Mouse (Mus musculus) central nervous system, embryonic 11.5 days (tissue): Measurements from ENCODE around the gene Il19. TPM values are rescaled to one million over a fixed set of nuclear protein-coding genes. Genes with fewer than 3 reads are reported as not detected.

Experiments
- polyA plus RNA-seq: library from polyadenylated mRNA; depleted of rRNA; stranded (reverse); fragments of >200 nt; gene quantifications from 2 replicates; pipeline ENCODE4 v1.2.3, GENCODE M21; 2012; rRNA removed

Gene Il19
- 0.07 and 0.10 TPM in 2 replicates for polyA plus RNA-seq

DNA sequence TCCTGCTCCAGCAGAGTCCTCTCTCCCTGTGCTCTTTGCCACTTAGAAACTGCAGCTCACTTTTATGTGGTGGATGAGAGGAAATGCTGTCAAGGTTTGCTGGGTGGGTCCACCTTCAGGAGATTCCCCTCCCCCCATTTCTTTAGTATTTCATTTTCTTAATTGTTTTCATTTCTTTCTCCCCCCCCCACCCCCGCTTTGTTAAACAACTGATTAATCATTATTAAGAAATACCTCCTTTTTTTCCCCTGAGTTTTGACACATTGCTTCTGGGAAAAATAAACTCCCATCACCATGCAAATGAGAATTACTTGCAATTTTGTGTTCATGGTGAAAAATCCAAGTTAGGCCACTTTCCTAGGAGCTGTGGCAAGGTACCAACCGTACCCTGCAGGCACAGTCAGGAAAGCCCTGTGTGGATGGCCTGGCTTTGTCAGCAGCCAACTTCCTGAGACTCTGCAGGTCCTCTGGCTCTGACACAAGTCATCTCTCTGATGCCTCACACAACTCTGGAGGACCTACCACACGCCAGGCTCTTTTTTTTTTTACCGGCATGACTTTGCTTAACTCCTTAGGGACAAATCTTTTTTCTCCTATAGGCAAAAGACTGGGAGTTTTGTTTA, at the start of gene Il19:
Gene Il19, minus strand, starts transcription at position 51 of the 623 bp plus-strand sequence.

DNA sequence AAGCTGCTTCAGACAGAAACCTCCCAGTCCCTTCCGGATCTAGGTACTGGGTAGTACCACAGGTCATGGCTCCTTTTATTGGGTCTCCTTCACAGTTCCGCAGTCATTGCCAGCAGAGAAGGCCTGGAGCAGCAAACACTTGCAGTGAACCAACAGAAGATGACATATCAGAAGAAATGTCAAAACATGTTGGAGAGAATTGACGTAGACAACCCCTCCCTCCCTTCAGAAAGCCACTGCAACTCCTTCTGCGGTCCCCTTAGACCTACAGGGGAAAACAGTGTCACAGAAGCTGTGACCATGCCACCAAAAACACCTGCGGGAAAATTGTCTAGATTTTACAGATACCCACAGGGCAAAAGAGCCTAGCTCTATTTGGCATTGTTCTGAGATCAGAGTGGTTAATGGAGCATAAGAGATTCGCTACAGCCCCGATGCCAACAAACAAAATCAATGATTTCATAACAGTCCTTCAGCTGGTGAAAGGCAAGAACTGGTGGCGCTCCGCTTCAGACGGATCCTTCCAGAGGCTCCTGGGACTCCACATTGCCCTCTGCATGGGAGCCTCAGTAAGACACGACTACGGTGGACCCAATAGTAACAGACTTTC, 28.4 kb downstream of the Il19 start, which contains the start of gene Il20:
Gene Il20, minus strand, starts transcription at position 51 of the 610 bp plus-strand sequence.

DNA sequence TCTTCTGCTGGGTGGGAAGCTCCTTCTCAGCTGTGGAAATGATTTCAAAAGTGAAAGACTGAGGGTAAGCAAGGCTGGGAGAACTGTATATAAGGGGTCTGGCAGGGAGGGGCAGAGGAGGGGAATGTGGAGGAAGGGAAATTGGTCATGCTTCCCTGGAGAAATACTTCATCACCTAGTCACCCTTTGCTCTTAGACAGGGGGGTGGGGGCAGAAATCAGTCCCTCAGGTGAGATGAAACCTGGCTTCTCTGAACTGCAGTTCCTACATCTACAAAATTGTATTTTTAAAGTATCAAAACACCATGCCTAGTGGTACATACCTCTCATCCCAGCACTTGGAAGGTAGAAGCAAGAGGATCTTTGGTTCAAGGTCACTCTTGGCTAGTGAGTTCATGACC, 52.6 kb downstream of the Il19 start, which contains the start of gene Il24:
Gene Il24, minus strand, starts transcription at position 101 of the 400 bp plus-strand sequence.

Other genes with a start within 250 kb of the Il19 start
- 0.10 TPM in 1 of 2 replicates, not detected in the other for gene Gm29427, start 224.3 kb downstream of the Il19 start, polyA plus RNA-seq
- 2.9 and 5.2 TPM in 2 replicates for gene Yod1, start 222.8 kb downstream of the Il19 start, polyA plus RNA-seq
- gene Pfkfb2, start 210.9 kb downstream of the Il19 start, polyA plus RNA-seq: 19.9 and 20.8 TPM in 2 replicates
- 0.67 and 0.72 TPM in 2 replicates for gene AA986860, start 208.1 kb downstream of the Il19 start, polyA plus RNA-seq
- gene Fcamr, start 139.2 kb downstream of the Il19 start, polyA plus RNA-seq: 0.06 and 0.07 TPM in 2 replicates
- gene Pigr, start 113.4 kb downstream of the Il19 start, polyA plus RNA-seq: 0.02 and 0.06 TPM in 2 replicates
- gene Fcmr, start 74.4 kb downstream of the Il19 start, polyA plus RNA-seq: not detected in 2 replicates
- not detected in 2 replicates for gene Il24, start 52.7 kb downstream of the Il19 start, polyA plus RNA-seq
- not detected in 2 replicates for gene Il20, start 28.7 kb downstream of the Il19 start, polyA plus RNA-seq
- gene Il10, start 79.7 kb upstream of the Il19 start, polyA plus RNA-seq: not detected in 2 replicates
- 67.9 and 70.7 TPM in 2 replicates for gene Mapkapk2, start 157.7 kb upstream of the Il19 start, polyA plus RNA-seq
- 7.8 and 12.3 TPM in 2 replicates for gene Dyrk3, start 198.2 kb upstream of the Il19 start, polyA plus RNA-seq
- 35.6 and 52.4 TPM in 2 replicates for gene Eif2d, start 213.1 kb upstream of the Il19 start, polyA plus RNA-seq